Mouse (Mus musculus) MEL (cell line): ENCODE data around the gene Runx1. TPM values are rescaled to one million over a fixed set of nuclear protein-coding genes. Genes with fewer than 3 reads are reported as not detected.
A peak's percentile ranks its signal among the peaks of the same experiment; 100 is the strongest.

ENCODE experiments used
- DNase-seq: peaks from one replicate; pipeline ENCODE4 v3.0.0; 2011; ENCODE audit warnings: low read depth, low spot score
- H3K27ac ChIP-seq: 2 replicates; pipeline ENCODE4 v1.5.1; 2012; ENCODE audit warnings: low read depth, mild to moderate bottlenecking, control low read depth, low read length, moderate library complexity; ENCODE audit not compliant: control insufficient read depth
- H3K27me3 ChIP-seq, 2 experiments: fragments of 150-350 bp in 1 of 2; sonication (generic) in 1 of 2; 2 replicates each; pipeline ENCODE4 v1.6.1; 2012; ENCODE audit warnings: low read length in 2 of 2, mild to moderate bottlenecking in 2 of 2, improper control_type of control experiment in 1 of 2, moderate library complexity in 1 of 2; ENCODE audit not compliant: insufficient read depth in 2 of 2, control insufficient read depth in 1 of 2
- H3K36me3 ChIP-seq, 2 experiments: 2 replicates each; pipeline ENCODE4 v1.6.1; 2012 to 2014; ENCODE audit warnings: low read length in 2 of 2, improper control_type of control experiment in 1 of 2, inconsistent platforms in 1 of 2, mild to moderate bottlenecking in 1 of 2; ENCODE audit not compliant: insufficient read depth in 2 of 2, control insufficient read depth in 1 of 2
- H3K4me1 ChIP-seq, 2 experiments: fragments of 150-350 bp in 1 of 2; sonication (generic) in 1 of 2; 2 replicates each; pipeline ENCODE4 v1.6.1; 2012; ENCODE audit warnings: low read length in 2 of 2, improper control_type of control experiment in 1 of 2, mild to moderate bottlenecking in 1 of 2; ENCODE audit not compliant: insufficient read depth in 2 of 2, control insufficient read depth in 1 of 2
- H3K4me3 ChIP-seq, 2 experiments: fragments of 150-350 bp in 1 of 2; sonication (generic) in 1 of 2; 2 replicates each; pipeline ENCODE4 v1.5.1; 2012; ENCODE audit warnings: low read depth in 2 of 2, low read length in 2 of 2, mild to moderate bottlenecking in 2 of 2, moderate library complexity in 2 of 2, control low read depth in 1 of 2, improper control_type of control experiment in 1 of 2; ENCODE audit not compliant: control insufficient read depth in 1 of 2, insufficient read depth in 1 of 2
- H3K79me2 ChIP-seq: 2 replicates; pipeline ENCODE4 v1.6.1; 2012; ENCODE audit warnings: mild to moderate bottlenecking, low read length, moderate library complexity; ENCODE audit not compliant: control insufficient read depth, poor library complexity, insufficient read depth
- H3K9ac ChIP-seq: 2 replicates; pipeline ENCODE4 v1.6.1; 2012; ENCODE audit warnings: low read depth, mild to moderate bottlenecking, control low read depth, low read length, moderate library complexity; ENCODE audit not compliant: control insufficient read depth, poor library complexity, severe bottlenecking
- H3K9me3 ChIP-seq: fragments of 150-350 bp; sonication (generic); replicated peaks from 2 replicates; pipeline ENCODE4 v1.6.1; 2012; ENCODE audit warnings: mild to moderate bottlenecking, low read length, improper control_type of control experiment, moderate library complexity; ENCODE audit not compliant: insufficient read depth
- CHD1 ChIP-seq: IDR thresholded peaks from 2 replicates; pipeline ENCODE4 v1.6.1; 2012; ENCODE audit warnings: low read depth, mild to moderate bottlenecking, inconsistent platforms, low read length, improper control_type of control experiment
- CTCF ChIP-seq, 3 experiments: IDR thresholded peaks in 2 of 3; conservative IDR thresholded peaks in 1 of 3; 2 replicates each; pipeline ENCODE4 v1.5.1; 2011 to 2012; ENCODE audit warnings: low read length in 3 of 3, low read depth in 2 of 3, mild to moderate bottlenecking in 2 of 3, improper control_type of control experiment in 1 of 3, inconsistent platforms in 1 of 3, mixed read lengths in 1 of 3, moderate library complexity in 1 of 3; ENCODE audit not compliant: control insufficient read depth in 1 of 3, insufficient read depth in 1 of 3, poor library complexity in 1 of 3, severe bottlenecking in 1 of 3
- E2F4 ChIP-seq: IDR thresholded peaks from 2 replicates; pipeline ENCODE4 v1.6.1; 2011; ENCODE audit warnings: low read depth, low read length, improper control_type of control experiment, borderline replicate concordance
- ELF1 ChIP-seq: IDR thresholded peaks from 2 replicates; pipeline ENCODE4 v1.6.1; 2014; ENCODE audit warnings: low read depth, mild to moderate bottlenecking, inconsistent platforms, low read length, improper control_type of control experiment, moderate library complexity
- EP300 ChIP-seq, 2 experiments: IDR thresholded peaks; 2 replicates each; pipeline ENCODE4 v1.6.1; 2011; ENCODE audit warnings: improper control_type of control experiment in 2 of 2, low read length in 2 of 2, low read depth in 1 of 2, mild to moderate bottlenecking in 1 of 2
- ETS1 ChIP-seq: IDR thresholded peaks from 2 replicates; pipeline ENCODE4 v1.6.1; 2012; ENCODE audit warnings: low read depth, mild to moderate bottlenecking, inconsistent platforms, low read length, improper control_type of control experiment, moderate library complexity
- GABPA ChIP-seq: IDR thresholded peaks from 2 replicates; pipeline ENCODE4 v1.6.1; 2012; ENCODE audit warnings: low read depth, mild to moderate bottlenecking, inconsistent platforms, low read length, improper control_type of control experiment, moderate library complexity
- GATA1 ChIP-seq: IDR thresholded peaks from 2 replicates; pipeline ENCODE4 v1.6.1; 2011; ENCODE audit warnings: low read depth, low read length, improper control_type of control experiment
- MAFK ChIP-seq: IDR thresholded peaks from 2 replicates; pipeline ENCODE4 v1.6.1; 2011; ENCODE audit warnings: low read depth, mild to moderate bottlenecking, low read length, improper control_type of control experiment, borderline replicate concordance
- MAX ChIP-seq: IDR thresholded peaks from 2 replicates; pipeline ENCODE4 v1.6.1; 2011; ENCODE audit warnings: low read length, improper control_type of control experiment
- MAZ ChIP-seq: IDR thresholded peaks from 2 replicates; pipeline ENCODE4 v1.6.1; 2012; ENCODE audit warnings: low read depth, mild to moderate bottlenecking, inconsistent platforms, low read length, improper control_type of control experiment
- MEF2A ChIP-seq: IDR thresholded peaks from 2 replicates; pipeline ENCODE4 v1.6.1; 2014; ENCODE audit warnings: low read depth, mild to moderate bottlenecking, inconsistent platforms, low read length, improper control_type of control experiment; ENCODE audit not compliant: poor library complexity, insufficient replicate concordance, severe bottlenecking; ENCODE audit errors: extremely low read depth
- MXI1 ChIP-seq: IDR thresholded peaks from 2 replicates; pipeline ENCODE4 v1.6.1; 2011; ENCODE audit warnings: mild to moderate bottlenecking, low read depth, low read length, improper control_type of control experiment
- NELFE ChIP-seq: IDR thresholded peaks from 2 replicates; pipeline ENCODE4 v1.6.1; 2011; ENCODE audit warnings: low read depth, low read length, improper control_type of control experiment
- NRF1 ChIP-seq: IDR thresholded peaks from 2 replicates; pipeline ENCODE4 v1.6.1; 2014; ENCODE audit warnings: low read depth, mild to moderate bottlenecking, inconsistent platforms, low read length, improper control_type of control experiment, moderate library complexity; ENCODE audit not compliant: poor library complexity, insufficient read depth, severe bottlenecking
- POLR2AphosphoS2 ChIP-seq: IDR thresholded peaks from 2 replicates; pipeline ENCODE4 v1.6.1; 2011; ENCODE audit warnings: low read length, improper control_type of control experiment
- POLR2AphosphoS5 ChIP-seq: IDR thresholded peaks from 2 replicates; pipeline ENCODE4 v1.6.1; 2012; ENCODE audit warnings: low read depth, borderline replicate concordance, mild to moderate bottlenecking, inconsistent platforms, low read length, moderate library complexity, mixed read lengths
- RCOR1 ChIP-seq: IDR thresholded peaks from 2 replicates; pipeline ENCODE4 v1.6.1; 2012; ENCODE audit warnings: low read depth, mild to moderate bottlenecking, inconsistent platforms, low read length, improper control_type of control experiment
- SIN3A ChIP-seq: IDR thresholded peaks from 2 replicates; pipeline ENCODE4 v1.6.1; 2012; ENCODE audit warnings: low read length, improper control_type of control experiment, inconsistent platforms
- SMC3 ChIP-seq: IDR thresholded peaks from 2 replicates; pipeline ENCODE4 v1.6.1; 2011; ENCODE audit warnings: low read depth, low read length, improper control_type of control experiment
- TAL1 ChIP-seq: IDR thresholded peaks from 2 replicates; pipeline ENCODE4 v1.6.1; 2012; ENCODE audit warnings: mild to moderate bottlenecking, inconsistent platforms, low read length, moderate library complexity, mixed read lengths
- TBP ChIP-seq: IDR thresholded peaks from 2 replicates; pipeline ENCODE4 v1.8.0; 2011; ENCODE audit warnings: low read depth, low read length, improper control_type of control experiment
- TCF12 ChIP-seq: IDR thresholded peaks from 2 replicates; pipeline ENCODE4 v1.6.1; 2014; ENCODE audit warnings: low read depth, mild to moderate bottlenecking, inconsistent platforms, low read length, improper control_type of control experiment, moderate library complexity
- UBTF ChIP-seq: IDR thresholded peaks from 2 replicates; pipeline ENCODE4 v1.6.1; 2012; ENCODE audit warnings: low read depth, mild to moderate bottlenecking, inconsistent platforms, low read length, improper control_type of control experiment, moderate library complexity, borderline replicate concordance; ENCODE audit not compliant: insufficient read depth
- USF1 ChIP-seq: IDR thresholded peaks from 2 replicates; pipeline ENCODE4 v1.6.1; 2014; ENCODE audit warnings: low read depth, mild to moderate bottlenecking, inconsistent platforms, low read length, improper control_type of control experiment, moderate library complexity
- ZC3H11A ChIP-seq: IDR thresholded peaks from 2 replicates; pipeline ENCODE4 v1.6.1; 2012; ENCODE audit warnings: low read depth, mild to moderate bottlenecking, inconsistent platforms, low read length, improper control_type of control experiment
- ZKSCAN1 ChIP-seq: IDR thresholded peaks from 2 replicates; pipeline ENCODE4 v1.6.1; 2012; ENCODE audit warnings: low read depth, mild to moderate bottlenecking, inconsistent platforms, low read length, improper control_type of control experiment, moderate library complexity
- ZNF384 ChIP-seq: IDR thresholded peaks from 2 replicates; pipeline ENCODE4 v1.6.1; 2012; ENCODE audit warnings: low read depth, mild to moderate bottlenecking, inconsistent platforms, low read length, improper control_type of control experiment
- polyA plus RNA-seq, 2 experiments: library from polyadenylated mRNA; stranded (reverse) in 1 of 2; unstranded in 1 of 2; fragments of >175 nt in 1 of 2; fragments of >200 nt in 1 of 2; gene quantifications; 2 replicates each; pipeline versions ENCODE4 v1.2.1 to v1.2.4; 2012; ENCODE audit warnings: low replicate concordance in 2 of 2, low read depth in 1 of 2; ENCODE audit not compliant: insufficient read length in 2 of 2, insufficient read depth in 1 of 2, missing spikeins in 1 of 2
- total RNA-seq: library from RNA; depleted of rRNA; stranded (reverse); fragments of 300-350 nt; gene quantifications from 2 replicates; pipeline ENCODE4 v1.2.3, GENCODE M21; 2012

Gene Runx1
- total and polyA plus RNA-seq, 3 experiments, result 14.3 to 23.5 TPM; not detected in 1

GRCm38 (mm10) chr16:92767423-92767822 is 58.5 kb downstream of the Runx1 start:
- Histone ChIP-seq H3K79me2 (peaks cover 28% of the 10 kb centered on the region; the same call in 1 of the 2 replicates), H3K36me3 (peaks cover 10 to 34% of the 10 kb centered on the region in 2 experiments), H3K9me3 (no peaks in the 10 kb centered on the region), H3K9ac (no peak overlapping the region), H3K27me3 (no peaks in the 10 kb centered on the region), H3K4me3 (no peak overlapping the region), H3K27ac (no peak overlapping the region)
- no peak for DNase-seq
- TF ChIP-seq MEF2A, result no peak
- no peak for TF ChIP-seq NRF1
- no peak for TF ChIP-seq MXI1
- TF ChIP-seq E2F4, result no peak
- no peak for TF ChIP-seq POLR2AphosphoS2
- no peak for TF ChIP-seq MAZ
- TF ChIP-seq USF1, result no peak
- TF ChIP-seq ZNF384, result no peak
- TF ChIP-seq ELF1, result no peak
- no peak for TF ChIP-seq TAL1
- TF ChIP-seq SMC3, result no peak
- no peak for TF ChIP-seq GATA1
- no peak for TF ChIP-seq TBP
- no peak for TF ChIP-seq NELFE
- TF ChIP-seq ZC3H11A, result no peak
- TF ChIP-seq SIN3A, result no peak
- no peak for TF ChIP-seq ZKSCAN1
- no peak for TF ChIP-seq ETS1
- no peak for TF ChIP-seq CTCF (IDR thresholded peaks at IDR 0.05 in 2 of 3, conservative IDR thresholded peaks at IDR 0.05 in 1 of 3; ENCODE audit: control insufficient read depth in 1 of 3, insufficient read depth in 1 of 3, low read depth in 2 of 3, low read length in 3 of 3, poor library complexity in 1 of 3, severe bottlenecking in 1 of 3)
- TF ChIP-seq, all 39 proteins: peak for 0
- peaks cover 22 to 37% of the 10 kb centered on the region in 2 experiments for H3K4me1 ChIP-seq

DNA sequence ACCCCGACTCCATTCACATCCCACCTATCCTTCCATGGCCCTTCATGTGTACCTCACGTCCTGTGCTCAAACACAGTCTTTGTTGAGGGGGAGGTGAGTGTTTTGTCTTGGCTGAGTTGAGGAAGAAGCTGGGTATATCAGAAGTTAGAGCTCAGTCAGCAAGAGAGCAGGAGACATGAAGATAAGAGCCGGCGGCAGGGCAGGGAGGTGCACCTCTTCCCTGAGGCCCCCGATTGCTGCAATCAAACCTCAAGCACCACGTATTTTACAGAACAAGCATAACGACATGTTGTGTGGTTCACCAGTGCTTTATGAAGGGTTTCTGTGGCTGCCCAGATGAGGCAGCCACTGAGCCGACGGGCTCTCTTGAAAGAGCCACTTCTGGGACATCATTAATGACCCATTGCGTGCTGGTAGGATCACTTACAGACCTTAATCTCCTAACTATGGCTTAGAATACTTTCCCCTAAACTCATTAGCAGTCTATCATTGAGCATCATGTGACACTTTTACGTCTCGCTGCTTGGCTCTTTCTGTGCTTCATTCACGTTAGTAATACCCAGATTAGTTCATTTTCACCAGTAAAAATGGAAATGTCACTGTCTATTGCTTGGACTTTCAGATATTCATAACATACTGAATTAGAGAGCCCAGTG is 61.1 kb downstream of the Runx1 start:
- H3K4me1 ChIP-seq, result peaks cover 28 to 52% of the 10 kb centered on the region in 2 experiments
- H3K27ac ChIP-seq, result peak overlapping the region; percentile 95
- peak overlapping the region; percentile 46 for H3K9ac ChIP-seq
- peak; percentile 93 for DNase-seq
- H3K4me3 ChIP-seq, result peak overlapping the region in 1 of 2 experiments; percentile 3; a peak in 3 of 4 replicates
- H3K27me3 ChIP-seq, result no peaks in the 10 kb centered on the region
- H3K9me3 ChIP-seq, result no peaks in the 10 kb centered on the region
- peaks cover 22% of the 10 kb centered on the region for H3K79me2 ChIP-seq
- peaks cover 4 to 46% of the 10 kb centered on the region in 2 experiments for H3K36me3 ChIP-seq
- TF ChIP-seq UBTF, result peak; percentile 94; the same call in 1 of the 2 replicates
- TF ChIP-seq E2F4, result peak; percentile 46; the same call in 1 of the 2 replicates
- TF ChIP-seq MAFK, result peak; percentile 78; the same call in 1 of the 2 replicates
- TF ChIP-seq CHD1, result no peak
- peak; percentile 94 for TF ChIP-seq TCF12
- peak; percentile 95 for TF ChIP-seq GATA1
- TF ChIP-seq NELFE, result no peak
- peak; percentile 79 for TF ChIP-seq USF1
- no peak for TF ChIP-seq ELF1
- peak; percentile 92 to 98 for TF ChIP-seq EP300 (IDR thresholded peaks at IDR 0.05; ENCODE audit: low read depth in 1 of 2, low read length in 2 of 2)
- TF ChIP-seq MEF2A, result peak; percentile 51; the same call in 1 of the 2 replicates
- peak; percentile 79 for TF ChIP-seq TAL1
- no peak for TF ChIP-seq GABPA
- TF ChIP-seq MAX, result no peak
- no peak for TF ChIP-seq NRF1
- TF ChIP-seq ZC3H11A, result no peak; the same call in 1 of the 2 replicates
- TF ChIP-seq RCOR1, result peak; percentile 96
- TF ChIP-seq POLR2AphosphoS5, result no peak
- no peak for TF ChIP-seq ZNF384
- TF ChIP-seq MAZ, result peak; percentile 81; the same call in 1 of the 2 replicates
